Mouse (Mus musculus): ENCODE results near the gene Ciita. TPM values are rescaled to one million over a fixed set of nuclear protein-coding genes. Genes with fewer than 3 reads are reported as not detected.

The Ciita gene
- total and polyA plus RNA-seq, 3 experiments, result 39.1 to 69.6 (median 39.8) TPM

- no peaks in the 10 kb centered on the region for H3K79me2 ChIP-seq (replicated peaks; ENCODE audit: control insufficient read depth, extremely low read depth, insufficient read depth, poor library complexity, severe bottlenecking)
- no peaks in the 10 kb centered on the region for H3K36me3 ChIP-seq (replicated peaks in 1 of 2; ENCODE audit: control insufficient read depth in 1 of 2, insufficient read depth in 1 of 2, low read length in 1 of 2)
- no peaks in the 10 kb centered on the region for H3K27me3 ChIP-seq (replicated peaks)
- no peak overlapping the region for H3K4me2 ChIP-seq (ENCODE audit: insufficient read depth, low read depth, poor library complexity, severe bottlenecking)
- in situ Hi-C loops (cut with MboI; ENCODE audit: low pct_ligation_motif_present, low pct_unique_long_range_greater_than_20kb, low sequenced_read_pairs), result no loop called here
- DNase-seq (ENCODE audit: extremely low read depth), result no peak
- TF ChIP-seq MAFK (IDR thresholded peaks at IDR 0.05; ENCODE audit: insufficient replicate concordance, low read length), result peak; percentile 78
- TF ChIP-seq ZC3H11A (IDR thresholded peaks at IDR 0.05; ENCODE audit: low read depth, low read length), result no peak
- dilution Hi-C loops (cut with MboI; ENCODE audit: extremely low pct_ligation_motif_present, extremely low pct_unique_long_range_greater_than_20kb, low sequenced_read_pairs), result no loop called here
- H3K9ac ChIP-seq (ENCODE audit: insufficient read depth, low read depth), result no peak overlapping the region
- H3K27ac ChIP-seq (ENCODE audit: insufficient read depth, low read depth), result no peak overlapping the region
- H3K4me3 ChIP-seq (replicated peaks in 1 of 3; ENCODE audit: low read depth in 2 of 3, low read length in 2 of 3, poor library complexity in 1 of 3), result no peak overlapping the region
- no peaks in the 10 kb centered on the region for H3K9me3 ChIP-seq (replicated peaks; ENCODE audit: low read length)
- peaks cover 3 to 21% of the 10 kb centered on the region in 2 experiments; a peak in 3 of 4 replicates for H3K4me1 ChIP-seq (ENCODE audit: control insufficient read depth in 1 of 2, insufficient read depth in 2 of 2)
Measured at GRCm38 (mm10) chr16:10441328-10441727, 38.5 kb upstream of the Ciita start.

- Histone ChIP-seq H3K27ac (ENCODE audit: insufficient read depth, low read depth) (no peak overlapping the region), H3K9me3 (replicated peaks; ENCODE audit: low read length) (no peaks in the 10 kb centered on the region), H3K4me3 (replicated peaks in 1 of 3; ENCODE audit: low read depth in 2 of 3, low read length in 2 of 3, poor library complexity in 1 of 3) (no peak overlapping the region), H3K27me3 (replicated peaks) (no peaks in the 10 kb centered on the region), H3K4me2 (ENCODE audit: insufficient read depth, low read depth, poor library complexity, severe bottlenecking) (no peak overlapping the region), H3K9ac (ENCODE audit: insufficient read depth, low read depth) (no peak overlapping the region), H3K4me1 (ENCODE audit: control insufficient read depth in 1 of 2, insufficient read depth in 2 of 2) (peaks cover 3 to 24% of the 10 kb centered on the region in 2 experiments; a peak in 3 of 4 replicates), H3K79me2 (replicated peaks; ENCODE audit: control insufficient read depth, extremely low read depth, insufficient read depth, poor library complexity, severe bottlenecking) (no peaks in the 10 kb centered on the region), H3K36me3 (replicated peaks in 1 of 2; ENCODE audit: control insufficient read depth in 1 of 2, insufficient read depth in 1 of 2, low read length in 1 of 2) (no peaks in the 10 kb centered on the region)
- DNase-seq (ENCODE audit: extremely low read depth), result no peak
- TF ChIP-seq BHLHE40 (IDR thresholded peaks at IDR 0.05; ENCODE audit: low read depth, low read length), result no peak
- TF ChIP-seq CHD1 (IDR thresholded peaks at IDR 0.05; ENCODE audit: low read depth, low read length), result no peak
- TF ChIP-seq ZC3H11A (IDR thresholded peaks at IDR 0.05; ENCODE audit: low read depth, low read length), result no peak
- no peak for TF ChIP-seq ZKSCAN1 (IDR thresholded peaks at IDR 0.05; ENCODE audit: borderline replicate concordance, low read depth, low read length)
- no peak for TF ChIP-seq HCFC1 (IDR thresholded peaks at IDR 0.05; ENCODE audit: low read depth, low read length)
- dilution Hi-C loops (cut with MboI; ENCODE audit: extremely low pct_ligation_motif_present, extremely low pct_unique_long_range_greater_than_20kb, low sequenced_read_pairs), result no loop called here
- in situ Hi-C loops (cut with MboI; ENCODE audit: low pct_ligation_motif_present, low pct_unique_long_range_greater_than_20kb, low sequenced_read_pairs), result no loop called here
Measured at GRCm38 (mm10) chr16:10441761-10442160, 38.1 kb upstream of the Ciita start.

DNA sequence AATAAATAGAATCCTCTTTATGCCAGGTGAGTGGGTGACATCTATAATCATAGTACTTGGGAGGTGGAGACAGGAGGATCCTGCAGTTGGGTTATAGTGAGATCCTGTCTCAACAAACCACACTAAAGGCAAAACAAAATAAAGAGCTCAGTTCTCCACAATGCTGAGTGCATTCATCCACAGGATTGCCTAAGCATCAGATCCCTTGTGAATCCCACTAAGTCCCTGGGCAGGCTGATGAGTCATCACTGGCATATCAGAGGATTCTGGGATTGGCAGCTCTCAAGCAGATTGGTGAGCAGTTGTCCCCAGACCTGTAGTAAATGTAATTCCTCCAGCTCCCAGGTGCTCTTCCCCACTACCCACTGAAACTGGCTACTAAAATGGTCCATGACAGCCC, 36.1 kb upstream of the Ciita start:
- no peak overlapping the region for H3K4me3 ChIP-seq (replicated peaks in 1 of 3; ENCODE audit: low read depth in 2 of 3, low read length in 2 of 3, poor library complexity in 1 of 3)
- no peak for DNase-seq (ENCODE audit: extremely low read depth)
- no peaks in the 10 kb centered on the region for H3K9me3 ChIP-seq (replicated peaks; ENCODE audit: low read length)
- in situ Hi-C loops (cut with MboI; ENCODE audit: low pct_ligation_motif_present, low pct_unique_long_range_greater_than_20kb, low sequenced_read_pairs) (no loop called here), dilution Hi-C loops (cut with MboI; ENCODE audit: extremely low pct_ligation_motif_present, extremely low pct_unique_long_range_greater_than_20kb, low sequenced_read_pairs) (no loop called here)
- no peak overlapping the region for H3K9ac ChIP-seq (ENCODE audit: insufficient read depth, low read depth)
- TF ChIP-seq RCOR1 (conservative IDR thresholded peaks at IDR 0.05; ENCODE audit: low read depth, low read length) (no peak), ETS1 (conservative IDR thresholded peaks at IDR 0.05; ENCODE audit: low read depth, low read length) (no peak), IRF4 (IDR thresholded peaks at IDR 0.05; ENCODE audit: low read depth, low read length) (no peak), SIN3A (IDR thresholded peaks at IDR 0.05; ENCODE audit: low read length) (no peak), ELF1 (IDR thresholded peaks at IDR 0.05; ENCODE audit: low read depth, low read length) (no peak), EP300 (IDR thresholded peaks at IDR 0.05; ENCODE audit: low read length) (no peak), MXI1 (IDR thresholded peaks at IDR 0.05; ENCODE audit: low read depth, low read length) (no peak), KAT2A (IDR thresholded peaks at IDR 0.05; ENCODE audit: insufficient replicate concordance, low read length) (no peak), HCFC1 (IDR thresholded peaks at IDR 0.05; ENCODE audit: low read depth, low read length) (no peak), MAX (IDR thresholded peaks at IDR 0.05; ENCODE audit: low read length) (no peak), CHD1 (IDR thresholded peaks at IDR 0.05; ENCODE audit: low read depth, low read length) (no peak), NELFE (IDR thresholded peaks at IDR 0.05; ENCODE audit: low read depth, low read length) (no peak), USF2 (conservative IDR thresholded peaks at IDR 0.05; ENCODE audit: low read depth, low read length) (no peak), ZMIZ1 (IDR thresholded peaks at IDR 0.05; ENCODE audit: low read depth, low read length) (no peak), MYC (IDR thresholded peaks at IDR 0.05; ENCODE audit: low read depth, low read length) (no peak), TBP (conservative IDR thresholded peaks at IDR 0.05; ENCODE audit: low read depth, low read length) (no peak), SMC3 (IDR thresholded peaks at IDR 0.05; ENCODE audit: low read depth, low read length) (no peak), CTCF (conservative IDR thresholded peaks at IDR 0.05 in 1 of 2, IDR thresholded peaks at IDR 0.05 in 1 of 2; ENCODE audit: low read depth in 2 of 2, low read length in 2 of 2) (no peak), MEF2A (IDR thresholded peaks at IDR 0.05; ENCODE audit: borderline replicate concordance, low read depth, low read length) (no peak), E2F4 (IDR thresholded peaks at IDR 0.05; ENCODE audit: insufficient replicate concordance, low read depth, low read length) (no peak)
- H3K4me1 ChIP-seq (ENCODE audit: control insufficient read depth in 1 of 2, insufficient read depth in 2 of 2), result peaks cover 18 to 32% of the 10 kb centered on the region in 2 experiments
- no peaks in the 10 kb centered on the region for H3K36me3 ChIP-seq (replicated peaks in 1 of 2; ENCODE audit: control insufficient read depth in 1 of 2, insufficient read depth in 1 of 2, low read length in 1 of 2)
- no peak overlapping the region for H3K4me2 ChIP-seq (ENCODE audit: insufficient read depth, low read depth, poor library complexity, severe bottlenecking)
- no peak overlapping the region for H3K27ac ChIP-seq (ENCODE audit: insufficient read depth, low read depth)
- H3K79me2 ChIP-seq (replicated peaks; ENCODE audit: control insufficient read depth, extremely low read depth, insufficient read depth, poor library complexity, severe bottlenecking), result no peaks in the 10 kb centered on the region
- no peaks in the 10 kb centered on the region for H3K27me3 ChIP-seq (replicated peaks)

All from CH12.LX (cell line).